Mouse (Mus musculus): ENCODE results near the gene Gm21983. TPM values are rescaled to one million over a fixed set of nuclear protein-coding genes. Genes with fewer than 3 reads are reported as not detected.

Gene Gm21983
- polyA plus RNA-seq (2015; fragmentation: Illumina TruSeq; extraction: RNeasy Lipid Tissue Mini Kit (QIAGEN cat#74804); ENCODE audit: insufficient read depth, low replicate concordance), result not detected

GRCm38 (mm10) chr7:27180837-27181695 is at the start of gene Gm21983, which contains the start of gene Mia:
Gene Gm21983 (minus strand): TSS chr7:27181086.
Gene Mia (minus strand): TSS chr7:27181157.

GRCm38 (mm10) chr7:27228281-27228821 is 47.5 kb upstream of the Gm21983 start, which contains the start of gene Itpkc:
Gene Itpkc (minus strand): TSS chr7:27228661.

GRCm38 (mm10) chr7:27195681-27196611 is 15.1 kb upstream of the Gm21983 start, which contains the start of the genes BC024978 and Snrpa:
Gene BC024978 (plus strand): TSS chr7:27195781.
Gene Snrpa (minus strand): TSS chr7:27196271.

GRCm38 (mm10) chr7:27178324-27179216 is 2.3 kb downstream of the Gm21983 start, which contains the start of gene Rab4b:
Gene Rab4b (minus strand): TSS chr7:27178896.

GRCm38 (mm10) chr7:27166614-27167474 is 14.0 kb downstream of the Gm21983 start, which contains the start of gene Egln2:
Gene Egln2 (minus strand): TSS chr7:27166802.

GRCm38 (mm10) chr7:27153205-27153764 is 27.6 kb downstream of the Gm21983 start, which contains the start of gene Cyp2t4:
Gene Cyp2t4 (plus strand): TSS chr7:27153714.

GRCm38 (mm10) chr7:27119676-27120075 is 61.2 kb downstream of the Gm21983 start, which contains the start of gene Cyp2f2:
Gene Cyp2f2 (plus strand): TSS chr7:27119909.

Other genes with a start within 250 kb of the Gm21983 start
- not detected for gene Cyp2a22, start 241.7 kb downstream of the Gm21983 start, polyA plus RNA-seq (2015; fragmentation: Illumina TruSeq; extraction: RNeasy Lipid Tissue Mini Kit (QIAGEN cat#74804); ENCODE audit: insufficient read depth, low replicate concordance)
- not detected for gene Cyp2a12, start 152.0 kb downstream of the Gm21983 start, polyA plus RNA-seq (2015; fragmentation: Illumina TruSeq; extraction: RNeasy Lipid Tissue Mini Kit (QIAGEN cat#74804); ENCODE audit: insufficient read depth, low replicate concordance)
- gene Cyp2f2, start 61.2 kb downstream of the Gm21983 start, polyA plus RNA-seq (2015; fragmentation: Illumina TruSeq; extraction: RNeasy Lipid Tissue Mini Kit (QIAGEN cat#74804); ENCODE audit: insufficient read depth, low replicate concordance), result not detected
- not detected for gene Cyp2t4, start 27.4 kb downstream of the Gm21983 start, polyA plus RNA-seq (2015; fragmentation: Illumina TruSeq; extraction: RNeasy Lipid Tissue Mini Kit (QIAGEN cat#74804); ENCODE audit: insufficient read depth, low replicate concordance)
- 32.2 TPM for gene Egln2, start 14.3 kb downstream of the Gm21983 start, polyA plus RNA-seq (2015; fragmentation: Illumina TruSeq; extraction: RNeasy Lipid Tissue Mini Kit (QIAGEN cat#74804); ENCODE audit: insufficient read depth, low replicate concordance)
- 46.8 TPM for gene Rab4b, start 2.2 kb downstream of the Gm21983 start, polyA plus RNA-seq (2015; fragmentation: Illumina TruSeq; extraction: RNeasy Lipid Tissue Mini Kit (QIAGEN cat#74804); ENCODE audit: insufficient read depth, low replicate concordance)
- gene Mia, start 71 bp upstream of the Gm21983 start, polyA plus RNA-seq (2015; fragmentation: Illumina TruSeq; extraction: RNeasy Lipid Tissue Mini Kit (QIAGEN cat#74804); ENCODE audit: insufficient read depth, low replicate concordance), result not detected
- 8.4 TPM for gene BC024978, start 14.7 kb upstream of the Gm21983 start, polyA plus RNA-seq (2015; fragmentation: Illumina TruSeq; extraction: RNeasy Lipid Tissue Mini Kit (QIAGEN cat#74804); ENCODE audit: insufficient read depth, low replicate concordance)
- gene Snrpa, start 15.2 kb upstream of the Gm21983 start, polyA plus RNA-seq (2015; fragmentation: Illumina TruSeq; extraction: RNeasy Lipid Tissue Mini Kit (QIAGEN cat#74804); ENCODE audit: insufficient read depth, low replicate concordance), result 50.0 TPM
- gene Itpkc, start 47.6 kb upstream of the Gm21983 start, polyA plus RNA-seq (2015; fragmentation: Illumina TruSeq; extraction: RNeasy Lipid Tissue Mini Kit (QIAGEN cat#74804); ENCODE audit: insufficient read depth, low replicate concordance), result 4.7 TPM
- 7.5 TPM for gene Coq8b, start 51.9 kb upstream of the Gm21983 start, polyA plus RNA-seq (2015; fragmentation: Illumina TruSeq; extraction: RNeasy Lipid Tissue Mini Kit (QIAGEN cat#74804); ENCODE audit: insufficient read depth, low replicate concordance)
- 0.77 TPM for gene Numbl, start 77.3 kb upstream of the Gm21983 start, polyA plus RNA-seq (2015; fragmentation: Illumina TruSeq; extraction: RNeasy Lipid Tissue Mini Kit (QIAGEN cat#74804); ENCODE audit: insufficient read depth, low replicate concordance)
- gene Ltbp4, start 156.6 kb upstream of the Gm21983 start, polyA plus RNA-seq (2015; fragmentation: Illumina TruSeq; extraction: RNeasy Lipid Tissue Mini Kit (QIAGEN cat#74804); ENCODE audit: insufficient read depth, low replicate concordance), result 11.5 TPM
- gene Shkbp1, start 174.9 kb upstream of the Gm21983 start, polyA plus RNA-seq (2015; fragmentation: Illumina TruSeq; extraction: RNeasy Lipid Tissue Mini Kit (QIAGEN cat#74804); ENCODE audit: insufficient read depth, low replicate concordance), result 26.2 TPM
- gene Gm20479, start 176.3 kb upstream of the Gm21983 start, polyA plus RNA-seq (2015; fragmentation: Illumina TruSeq; extraction: RNeasy Lipid Tissue Mini Kit (QIAGEN cat#74804); ENCODE audit: insufficient read depth, low replicate concordance), result 19.3 TPM